Mouse (Mus musculus): ENCODE measurements at regions not wholly inside any gene's neighbourhood (a gene's known extent, or its start where the extent isn't known, plus 50 kb on each side); places are given as distances from the start of the nearest gene placed in this dataset.

DNA sequence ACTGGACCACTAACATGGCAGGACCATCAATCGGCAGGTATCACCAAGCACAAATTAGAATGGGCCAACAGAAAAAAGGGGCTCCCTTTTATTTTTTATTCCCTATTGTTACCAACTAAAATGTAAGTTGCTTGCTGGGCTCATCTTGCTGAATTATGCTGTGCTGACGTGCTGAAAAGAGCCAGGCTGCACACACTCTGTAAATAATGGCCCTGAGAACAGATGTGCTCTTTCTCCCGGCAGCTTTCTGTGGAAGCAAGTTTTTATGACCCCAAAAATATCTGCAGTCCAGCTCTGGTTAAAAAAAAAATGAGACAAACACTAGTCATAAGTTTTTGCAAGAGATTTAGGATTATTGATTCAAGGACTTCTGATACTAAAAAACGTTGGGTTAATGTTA is 230.4 kb downstream of the Dad1 start:
- no peak for DNase-seq (ENCODE audit: low spot score)
- WGBS = 79% methylated on average over 4 of the region's 4 CpGs
- Histone ChIP-seq H3K9ac (replicated peaks; ENCODE audit: low read length) (no peak overlapping the region), H3K27ac (replicated peaks; ENCODE audit: low read depth, low read length) (no peak overlapping the region), H3K36me3 (replicated peaks; ENCODE audit: control insufficient read depth, insufficient read depth, low read depth, low read length) (no peaks in the 10 kb centered on the region), H3K9me3 (replicated peaks; ENCODE audit: control insufficient read depth, low read length) (no peaks in the 10 kb centered on the region), H3K4me1 (ENCODE audit: control insufficient read depth, insufficient read depth, low read length) (no peaks in the 10 kb centered on the region), H3K4me2 (ENCODE audit: low read depth, low read length) (no peak overlapping the region), H3K27me3 (ENCODE audit: control insufficient read depth, insufficient read depth, low read length) (no peaks in the 10 kb centered on the region), H3K4me3 (ENCODE audit: low read depth, low read length) (no peak overlapping the region)
- no peak for ATAC-seq (replicated peaks; ENCODE audit: insufficient number of reproducible peaks, low FRiP score, low TSS enrichment, low read depth)

DNA sequence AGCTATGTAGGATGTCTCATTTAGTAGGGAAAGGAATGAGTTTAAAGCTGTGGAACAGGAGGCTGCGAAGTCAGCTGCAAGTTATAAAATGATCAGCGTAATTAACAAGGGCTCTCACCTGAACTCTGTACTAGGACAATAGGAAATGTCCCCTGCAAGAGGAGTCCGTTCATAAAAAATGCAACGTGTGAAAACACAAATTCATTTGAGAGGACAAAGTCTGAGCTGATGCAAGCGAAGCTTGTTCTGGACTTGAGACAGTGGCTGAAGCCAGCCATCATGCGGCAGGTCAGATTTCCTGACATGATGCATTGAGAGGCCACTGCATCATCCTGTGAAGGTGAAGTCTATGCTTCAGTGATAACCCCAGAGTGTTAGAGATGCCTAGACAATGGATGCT is 232.5 kb downstream of the Dad1 start:
- Histone ChIP-seq H3K9me3 (replicated peaks; ENCODE audit: control insufficient read depth, low read length) (no peaks in the 10 kb centered on the region), H3K9ac (replicated peaks; ENCODE audit: low read length) (no peak overlapping the region), H3K27me3 (ENCODE audit: control insufficient read depth, insufficient read depth, low read length) (no peaks in the 10 kb centered on the region), H3K4me2 (ENCODE audit: low read depth, low read length) (no peak overlapping the region), H3K4me3 (ENCODE audit: low read depth, low read length) (no peak overlapping the region), H3K36me3 (replicated peaks; ENCODE audit: control insufficient read depth, insufficient read depth, low read depth, low read length) (no peaks in the 10 kb centered on the region), H3K27ac (replicated peaks; ENCODE audit: low read depth, low read length) (no peak overlapping the region), H3K4me1 (ENCODE audit: control insufficient read depth, insufficient read depth, low read length) (no peaks in the 10 kb centered on the region)
- 86% methylated on average over 6 of the region's 6 CpGs for WGBS
- no peak for ATAC-seq (replicated peaks; ENCODE audit: insufficient number of reproducible peaks, low FRiP score, low TSS enrichment, low read depth)
- no peak for DNase-seq (ENCODE audit: low spot score)

DNA sequence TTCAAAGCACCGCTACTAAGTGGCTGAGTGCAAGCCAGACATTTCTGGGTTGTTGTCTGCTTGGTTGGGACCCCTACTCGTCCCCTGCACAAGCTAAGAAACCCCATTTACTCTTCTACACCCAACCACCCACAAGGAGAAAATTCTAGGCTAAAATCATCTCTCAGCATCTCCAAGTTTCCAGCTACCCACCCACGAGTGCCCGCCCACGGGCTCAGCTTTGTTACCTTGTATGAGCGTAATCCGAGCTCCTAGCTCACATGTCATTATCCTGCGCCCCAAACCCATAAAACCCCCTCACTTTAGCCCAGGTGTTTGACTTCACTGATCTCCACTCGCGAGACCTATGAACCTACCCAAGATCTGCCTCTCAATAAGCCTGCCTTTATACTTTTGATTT is 239.3 kb downstream of the Dad1 start:
- no peaks in the 10 kb centered on the region for H3K27me3 ChIP-seq (ENCODE audit: control insufficient read depth, insufficient read depth, low read length)
- no peak overlapping the region for H3K4me3 ChIP-seq (ENCODE audit: low read depth, low read length)
- DNase-seq (ENCODE audit: low spot score) (no peak), ATAC-seq (replicated peaks; ENCODE audit: insufficient number of reproducible peaks, low FRiP score, low TSS enrichment, low read depth) (no peak)
- H3K36me3 ChIP-seq (replicated peaks; ENCODE audit: control insufficient read depth, insufficient read depth, low read depth, low read length) = no peaks in the 10 kb centered on the region
- no peak overlapping the region for H3K27ac ChIP-seq (replicated peaks; ENCODE audit: low read depth, low read length)
- WGBS = 74% methylated on average over 10 of the region's 10 CpGs
- H3K9me3 ChIP-seq (replicated peaks; ENCODE audit: control insufficient read depth, low read length) = no peaks in the 10 kb centered on the region
- no peaks in the 10 kb centered on the region for H3K4me1 ChIP-seq (ENCODE audit: control insufficient read depth, insufficient read depth, low read length)
- no peak overlapping the region for H3K9ac ChIP-seq (replicated peaks; ENCODE audit: low read length)
- no peak overlapping the region for H3K4me2 ChIP-seq (ENCODE audit: low read depth, low read length)

DNA sequence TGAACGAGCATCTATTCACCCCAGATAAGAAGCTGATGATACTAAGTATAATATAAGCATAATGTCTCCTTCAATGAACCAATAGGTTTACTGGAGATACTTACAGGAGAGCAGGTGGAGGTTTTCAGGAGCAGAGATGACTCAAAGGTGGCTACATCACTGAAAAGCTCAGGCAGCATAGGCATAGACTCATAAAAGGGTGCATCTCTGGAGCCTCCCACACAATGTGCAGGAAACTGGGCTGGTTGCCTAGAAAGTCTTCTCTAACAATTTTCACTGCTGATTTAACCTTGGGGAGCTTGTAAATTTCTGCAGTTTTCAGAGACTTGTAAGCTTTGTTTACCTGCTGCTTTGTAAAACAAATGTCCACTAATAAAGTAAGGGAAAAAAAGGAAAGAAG is 251.8 kb downstream of the Dad1 start:
- no peaks in the 10 kb centered on the region for H3K9me3 ChIP-seq (replicated peaks; ENCODE audit: control insufficient read depth, low read length)
- H3K4me2 ChIP-seq (ENCODE audit: low read depth, low read length) = no peak overlapping the region
- H3K36me3 ChIP-seq (replicated peaks; ENCODE audit: control insufficient read depth, insufficient read depth, low read depth, low read length) = no peaks in the 10 kb centered on the region
- no peak overlapping the region for H3K9ac ChIP-seq (replicated peaks; ENCODE audit: low read length)
- ATAC-seq (replicated peaks; ENCODE audit: insufficient number of reproducible peaks, low FRiP score, low TSS enrichment, low read depth) = no peak
- DNase-seq (ENCODE audit: low spot score) = no peak
- WGBS = 85% methylated on average over 1 of the region's 1 CpGs
- no peak overlapping the region for H3K4me3 ChIP-seq (ENCODE audit: low read depth, low read length)
- no peaks in the 10 kb centered on the region for H3K27me3 ChIP-seq (ENCODE audit: control insufficient read depth, insufficient read depth, low read length)
- H3K4me1 ChIP-seq (ENCODE audit: control insufficient read depth, insufficient read depth, low read length) = no peaks in the 10 kb centered on the region
- no peak overlapping the region for H3K27ac ChIP-seq (replicated peaks; ENCODE audit: low read depth, low read length)

DNA sequence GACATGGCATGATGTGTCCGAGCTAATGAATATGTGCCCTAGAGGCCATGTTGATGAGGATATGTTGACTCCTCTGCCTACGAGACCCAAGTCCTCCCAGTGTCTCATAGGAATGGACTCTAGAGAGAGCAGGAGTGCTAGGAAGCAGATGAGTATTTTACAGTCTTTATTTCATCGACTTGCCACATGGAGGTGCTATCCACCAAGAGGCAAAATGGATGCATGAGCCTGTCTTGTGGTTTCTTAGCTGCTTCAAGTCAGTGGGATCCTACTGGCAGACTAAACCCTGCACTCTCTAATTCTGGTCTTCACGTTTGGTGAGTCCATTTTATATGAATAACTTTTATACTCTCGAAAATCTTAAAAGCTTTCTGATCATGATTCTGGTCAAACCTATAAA is 253.4 kb downstream of the Dad1 start:
- Histone ChIP-seq H3K4me2 (ENCODE audit: low read depth, low read length) (no peak overlapping the region), H3K27me3 (ENCODE audit: control insufficient read depth, insufficient read depth, low read length) (no peaks in the 10 kb centered on the region), H3K4me1 (ENCODE audit: control insufficient read depth, insufficient read depth, low read length) (no peaks in the 10 kb centered on the region), H3K27ac (replicated peaks; ENCODE audit: low read depth, low read length) (no peak overlapping the region), H3K9me3 (replicated peaks; ENCODE audit: control insufficient read depth, low read length) (no peaks in the 10 kb centered on the region), H3K36me3 (replicated peaks; ENCODE audit: control insufficient read depth, insufficient read depth, low read depth, low read length) (no peaks in the 10 kb centered on the region), H3K9ac (replicated peaks; ENCODE audit: low read length) (no peak overlapping the region), H3K4me3 (ENCODE audit: low read depth, low read length) (no peak overlapping the region)
- WGBS = 75% methylated on average over 5 of the region's 5 CpGs
- DNase-seq (ENCODE audit: low spot score) (no peak), ATAC-seq (replicated peaks; ENCODE audit: insufficient number of reproducible peaks, low FRiP score, low TSS enrichment, low read depth) (no peak)

DNA sequence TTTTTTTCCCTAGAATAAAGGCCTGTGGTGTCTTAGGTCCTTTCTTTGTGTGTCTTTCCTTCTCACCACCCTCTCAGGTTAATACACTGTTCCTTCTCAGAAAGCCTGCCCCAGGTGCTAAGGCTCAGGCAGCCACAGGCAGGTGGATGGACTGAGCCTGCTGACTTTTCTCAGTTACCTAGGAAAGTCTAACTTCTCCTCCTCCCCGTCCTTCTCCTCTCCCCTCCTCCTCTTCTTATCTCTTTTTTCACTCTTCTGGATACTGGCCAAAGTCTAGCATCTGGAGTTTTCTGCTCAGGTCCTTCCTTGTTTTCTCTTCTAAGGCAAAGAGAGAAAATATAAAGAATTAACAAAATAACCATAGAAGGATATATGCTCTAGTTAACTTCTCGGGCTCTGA is 260.5 kb downstream of the Dad1 start:
- no peak for ATAC-seq (replicated peaks; ENCODE audit: insufficient number of reproducible peaks, low FRiP score, low TSS enrichment, low read depth)

DNA sequence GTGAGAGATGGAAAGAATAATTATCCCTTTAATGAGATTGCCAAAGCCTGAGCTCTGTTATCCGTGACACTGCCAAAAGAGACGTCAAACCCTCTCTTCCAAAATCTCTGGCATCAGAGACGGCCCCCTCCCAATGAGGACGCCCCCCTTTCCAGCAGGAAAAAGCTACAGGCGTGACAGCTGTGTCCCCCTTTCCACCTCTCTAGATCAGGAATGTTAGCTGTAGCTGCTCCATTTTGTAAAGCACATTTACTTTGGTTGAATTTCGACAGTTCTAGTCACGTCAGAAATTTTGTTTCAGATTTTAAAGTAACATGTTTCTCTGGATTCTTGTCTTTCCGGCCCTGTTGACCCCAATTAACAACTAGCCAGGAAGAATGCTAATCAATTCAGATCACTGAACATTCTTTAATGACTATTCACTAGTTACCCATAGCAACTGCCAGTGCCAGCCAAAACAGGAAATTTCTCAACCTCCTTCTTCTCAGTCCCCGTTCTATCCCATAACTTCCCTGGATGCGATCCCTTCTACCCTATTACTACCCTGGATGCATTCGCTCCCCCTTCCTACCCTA is 261.1 kb downstream of the Dad1 start:
- no peak overlapping the region for H3K9ac ChIP-seq (replicated peaks; ENCODE audit: low read length)
- no peak for DNase-seq (ENCODE audit: low spot score)
- no peak overlapping the region for H3K27ac ChIP-seq (replicated peaks; ENCODE audit: low read depth, low read length)
- no peak overlapping the region for H3K4me3 ChIP-seq (ENCODE audit: low read depth, low read length)
- no peaks in the 10 kb centered on the region for H3K4me1 ChIP-seq (ENCODE audit: control insufficient read depth, insufficient read depth, low read length)
- H3K36me3 ChIP-seq (replicated peaks; ENCODE audit: control insufficient read depth, insufficient read depth, low read depth, low read length) = no peaks in the 10 kb centered on the region
- no peak for ATAC-seq (replicated peaks; ENCODE audit: insufficient number of reproducible peaks, low FRiP score, low TSS enrichment, low read depth)
- H3K9me3 ChIP-seq (replicated peaks; ENCODE audit: control insufficient read depth, low read length) = no peaks in the 10 kb centered on the region
- no peak overlapping the region for H3K4me2 ChIP-seq (ENCODE audit: low read depth, low read length)
- no peaks in the 10 kb centered on the region for H3K27me3 ChIP-seq (ENCODE audit: control insufficient read depth, insufficient read depth, low read length)
- WGBS = 50% methylated on average over 11 of the region's 11 CpGs

More for the DNA sequence above, 260.5 kb downstream of the Dad1 start:
- no peak for DNase-seq (ENCODE audit: low spot score)
- no peaks in the 10 kb centered on the region for H3K36me3 ChIP-seq (replicated peaks; ENCODE audit: control insufficient read depth, insufficient read depth, low read depth, low read length)
- no peaks in the 10 kb centered on the region for H3K27me3 ChIP-seq (ENCODE audit: control insufficient read depth, insufficient read depth, low read length)
- no peak overlapping the region for H3K27ac ChIP-seq (replicated peaks; ENCODE audit: low read depth, low read length)
- no peak overlapping the region for H3K4me2 ChIP-seq (ENCODE audit: low read depth, low read length)
- 78% methylated on average over 2 of the region's 2 CpGs for WGBS
- H3K9ac ChIP-seq (replicated peaks; ENCODE audit: low read length) = no peak overlapping the region
- H3K9me3 ChIP-seq (replicated peaks; ENCODE audit: control insufficient read depth, low read length) = no peaks in the 10 kb centered on the region
- H3K4me1 ChIP-seq (ENCODE audit: control insufficient read depth, insufficient read depth, low read length) = no peaks in the 10 kb centered on the region
- no peak overlapping the region for H3K4me3 ChIP-seq (ENCODE audit: low read depth, low read length)

DNA sequence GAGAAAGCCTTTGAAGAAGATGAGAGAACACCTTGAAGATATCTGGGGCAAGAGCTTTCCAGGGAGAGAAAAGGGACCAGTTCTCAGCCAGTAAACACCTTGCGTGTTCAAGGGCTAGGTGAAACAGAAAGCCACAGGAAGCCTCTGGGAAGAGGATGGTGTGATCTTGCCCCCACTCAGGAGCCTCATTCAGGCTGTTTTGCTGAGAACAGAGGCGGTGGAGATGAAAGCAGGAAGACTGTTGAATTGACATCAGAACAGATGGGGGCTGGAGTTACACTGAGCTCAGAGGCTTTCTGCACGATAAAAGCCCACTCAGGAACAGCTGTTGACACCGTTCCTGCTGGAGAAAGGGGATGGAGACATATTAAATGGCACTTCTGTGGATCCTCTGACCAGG is 262.5 kb downstream of the Dad1 start:
- WGBS = 51% methylated on average over 4 of the region's 4 CpGs
- no peak overlapping the region for H3K4me2 ChIP-seq (ENCODE audit: low read depth, low read length)
- DNase-seq (ENCODE audit: low spot score) (no peak), ATAC-seq (replicated peaks; ENCODE audit: insufficient number of reproducible peaks, low FRiP score, low TSS enrichment, low read depth) (no peak)
- H3K27me3 ChIP-seq (ENCODE audit: control insufficient read depth, insufficient read depth, low read length) = no peaks in the 10 kb centered on the region
- H3K4me1 ChIP-seq (ENCODE audit: control insufficient read depth, insufficient read depth, low read length) = no peaks in the 10 kb centered on the region
- H3K36me3 ChIP-seq (replicated peaks; ENCODE audit: control insufficient read depth, insufficient read depth, low read depth, low read length) = no peaks in the 10 kb centered on the region
- no peak overlapping the region for H3K4me3 ChIP-seq (ENCODE audit: low read depth, low read length)
- no peak overlapping the region for H3K9ac ChIP-seq (replicated peaks; ENCODE audit: low read length)
- H3K27ac ChIP-seq (replicated peaks; ENCODE audit: low read depth, low read length) = no peak overlapping the region
- no peaks in the 10 kb centered on the region for H3K9me3 ChIP-seq (replicated peaks; ENCODE audit: control insufficient read depth, low read length)

All from embryonic facial prominence, embryonic 11.5 days (tissue).